Mouse (Mus musculus) left cerebral cortex, adult 6 months (tissue): ENCODE results near the gene 2510009E07Rik. TPM values are rescaled to one million over a fixed set of nuclear protein-coding genes. Genes with fewer than 3 reads are reported as not detected.

Source experiments
- long read RNA-seq, 2 experiments: library from polyadenylated mRNA; unstranded; transcript quantifications; one replicate each; pipeline ENCODE4 v2.0.0; 2019 to 2020
- polyA plus RNA-seq: library from polyadenylated mRNA; unstranded; fragments of <200 nt; fragmentation: Nextera tagmentation; gene quantifications from 2 replicates; pipeline ENCODE4 v1.2.3, GENCODE M21; 2021

Gene 2510009E07Rik
- polyA plus RNA-seq, result 11.5 and 12.2 TPM in 2 replicates
- long read RNA-seq, experiment 1, full-length matches to known transcripts, result 71 of 105 reads
- long read RNA-seq, experiment 1, partial matches to known transcripts, result 0 of 105 reads
- long read RNA-seq, experiment 1, other reads (novel, unspliced or antisense), result 34 of 105 reads
- long read RNA-seq, experiment 2, full-length matches to known transcripts, result 5 of 25 reads
- long read RNA-seq, experiment 2, partial matches to known transcripts, result 0 of 25 reads
- long read RNA-seq, experiment 2, other reads (novel, unspliced or antisense), result 20 of 25 reads

DNA sequence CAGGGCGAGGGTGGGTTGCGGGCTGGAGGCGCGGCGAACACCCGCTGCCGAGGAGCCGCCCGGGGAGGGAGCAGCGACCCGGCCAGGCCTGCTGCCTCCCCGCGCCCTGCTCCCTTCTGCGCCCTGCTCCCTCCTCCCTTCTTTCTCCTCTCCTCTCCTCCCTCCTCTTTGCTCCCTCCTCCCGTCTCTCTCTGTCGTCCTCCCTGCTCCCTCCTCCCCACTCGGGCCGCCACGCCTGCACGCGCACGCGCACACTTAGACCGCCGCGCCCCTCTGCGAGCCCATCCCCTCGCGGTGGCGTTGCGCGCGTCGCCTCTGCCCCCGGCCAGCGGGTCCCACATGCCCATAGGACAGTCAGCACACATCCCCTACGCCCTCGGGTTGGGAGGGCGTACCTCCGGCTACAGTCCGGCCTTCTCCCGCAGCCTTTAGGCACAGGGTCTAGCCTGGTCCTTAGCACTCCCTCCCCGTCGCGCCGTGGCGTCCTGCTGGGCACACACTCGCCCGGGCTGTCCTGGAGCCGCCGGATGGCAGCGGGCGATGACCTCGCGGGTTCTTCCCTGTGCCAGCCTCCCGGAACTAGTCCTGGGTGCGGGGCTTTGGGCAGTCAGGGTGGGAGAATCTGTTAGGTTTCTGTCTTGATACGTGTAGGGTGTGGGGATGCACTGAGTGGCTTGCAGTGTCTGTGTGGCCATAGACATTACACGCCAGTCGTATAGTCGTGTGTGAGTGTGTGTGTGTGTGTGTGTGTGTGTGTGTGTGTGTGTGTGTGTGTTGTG lies at the start of gene 2510009E07Rik:
2510009E07Rik (minus strand) TSS at position 203 of the 779 bp plus-strand sequence.

Other genes starting within 250 kb of the 2510009E07Rik start
- 1.0 and 1.6 TPM in 2 replicates for gene Ehhadh, start 93.1 kb upstream of the 2510009E07Rik start, polyA plus RNA-seq
- 2.4 and 2.8 TPM in 2 replicates for gene Map3k13, start 99.7 kb upstream of the 2510009E07Rik start, polyA plus RNA-seq